Mouse (Mus musculus) liver, postnatal 0 days (tissue): ENCODE measurements at regions not wholly inside any gene's neighbourhood (a gene's known extent, or its start where the extent isn't known, plus 50 kb on each side); places are given as distances from the start of the nearest gene placed in this dataset.
A peak's percentile ranks its signal among the peaks of the same experiment; 100 is the strongest.
"Not testable (repeated sequence)": the region's sequence is repeated elsewhere in the genome, so short reads cannot be mapped to it uniquely, and the experiment has no call there.

ENCODE experiments used
- ATAC-seq: fragments of 200-750 bp; cut with Nextera tagmentation; 2 replicates; pipeline ENCODE4 v1.8.0; 2017; ENCODE audit warnings: mild to moderate bottlenecking, moderate library complexity
- DNase-seq: peaks from one replicate; pipeline ENCODE4 v3.0.0-alpha.2; 2016
- H3K27ac ChIP-seq: fragments of 300-500 bp; sonication (generic); 2 replicates; pipeline ENCODE4 v1.5.1; 2014; ENCODE audit warnings: antibody characterized with exemption, moderate library complexity, mild to moderate bottlenecking, low read depth
- H3K27me3 ChIP-seq: fragments of 300-500 bp; sonication (generic); 2 replicates; pipeline ENCODE4 v1.6.1; 2014; ENCODE audit warnings: low read length, control low read depth, mixed read lengths; ENCODE audit not compliant: insufficient read depth
- H3K36me3 ChIP-seq: fragments of 300-500 bp; sonication (generic); replicated peaks from 2 replicates; pipeline ENCODE4 v1.6.1; 2014; ENCODE audit warnings: mild to moderate bottlenecking, control low read depth, low read length, moderate library complexity, mixed read lengths; ENCODE audit not compliant: insufficient read depth
- H3K4me1 ChIP-seq: fragments of 300-500 bp; sonication (generic); 2 replicates; pipeline ENCODE4 v1.6.1; 2014; ENCODE audit warnings: antibody characterized with exemption, mild to moderate bottlenecking, control low read depth; ENCODE audit not compliant: insufficient read depth
- H3K4me2 ChIP-seq: fragments of 300-500 bp; sonication (generic); 2 replicates; pipeline ENCODE4 v1.6.1; 2014; ENCODE audit warnings: low read depth, mild to moderate bottlenecking, low read length, moderate library complexity, mixed read lengths
- H3K4me3 ChIP-seq: fragments of 300-500 bp; sonication (generic); 2 replicates; pipeline ENCODE4 v1.5.1; 2014; ENCODE audit warnings: low read depth, low read length
- H3K9ac ChIP-seq: fragments of 300-500 bp; sonication (generic); replicated peaks from 2 replicates; pipeline ENCODE4 v1.6.1; 2014; ENCODE audit warnings: mild to moderate bottlenecking, moderate library complexity
- H3K9me3 ChIP-seq: fragments of 300-500 bp; sonication (generic); 2 replicates; pipeline ENCODE4 v1.6.1; 2016; ENCODE audit warnings: mild to moderate bottlenecking, control low read depth, low read length, mixed read lengths
- CTCF ChIP-seq: sonication (generic); IDR thresholded peaks from 2 replicates; pipeline ENCODE4 v1.5.1; 2016; ENCODE audit warnings: antibody characterized with exemption, low read depth
- EP300 ChIP-seq: IDR thresholded peaks from 2 replicates; pipeline ENCODE4 v1.6.1; 2016; ENCODE audit warnings: antibody characterized with exemption, low read depth, mild to moderate bottlenecking
- WGBS: fragments of 180-500 bp; shearing (Covaris S2); extraction: QIAGEN DNeasy Blood & Tissue Kit; methylation state at CpG from one replicate; pipeline ENCODE4 v1.1.7; 2014; ENCODE audit not compliant: insufficient replicate concordance; 5-methylcytosine and 5-hydroxymethylcytosine counted together

DNA sequence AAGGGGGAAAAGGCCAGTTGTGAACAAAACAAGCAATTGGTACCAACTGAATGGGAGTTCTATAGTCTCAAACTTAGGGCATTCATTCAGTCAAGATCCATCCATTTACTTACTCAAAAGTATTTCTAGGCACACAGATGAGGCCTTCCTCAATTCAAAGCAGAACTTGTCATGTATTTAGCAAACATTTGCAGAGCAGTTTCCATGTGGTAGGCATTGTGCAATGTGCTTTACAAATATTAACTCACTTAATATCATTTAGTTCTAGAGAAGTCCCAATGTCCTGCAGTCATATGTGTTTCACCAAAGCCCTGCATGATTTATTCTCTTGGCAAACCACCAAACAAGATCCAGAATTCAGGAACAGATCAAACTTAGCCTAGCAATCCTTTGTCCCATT is 148.8 kb upstream of the Rps6ka3 start:
- Histone ChIP-seq H3K36me3 (no peaks in the 10 kb centered on the region), H3K9ac (no peak overlapping the region), H3K27me3 (no peaks in the 10 kb centered on the region), H3K4me2 (no peak overlapping the region), H3K4me1 (0 out of 2 replicates have a peak, but pooled peaks cover 3% of the 10 kb centered on the region), H3K4me3 (no peak overlapping the region), H3K9me3 (no peaks in the 10 kb centered on the region), H3K27ac (no peak overlapping the region)
- no peak for ATAC-seq
- DNase-seq, result no peak
- TF ChIP-seq CTCF (no peak), EP300 (no peak)

DNA sequence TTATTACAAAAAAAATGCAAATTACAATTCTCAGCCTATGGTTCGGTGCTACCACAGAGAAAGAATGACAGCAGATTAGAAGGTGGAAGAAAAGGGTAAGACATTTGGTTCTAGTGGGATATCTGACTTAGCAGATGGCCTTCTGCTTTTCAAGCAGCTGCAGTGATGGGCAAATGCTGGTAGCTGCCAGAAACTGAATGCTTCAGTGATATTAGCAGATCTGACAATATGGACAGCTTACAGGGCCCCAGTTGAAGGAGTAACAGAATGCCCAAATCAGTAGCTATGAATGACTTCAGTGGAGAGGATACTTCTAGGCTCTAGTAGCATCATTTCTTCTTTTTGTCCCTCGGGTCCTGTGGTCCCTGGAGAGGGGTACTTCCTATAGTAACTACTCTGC is 143.9 kb upstream of the Rps6ka3 start:
- 62% methylated on average over 2 of the region's 2 CpGs for WGBS

DNA sequence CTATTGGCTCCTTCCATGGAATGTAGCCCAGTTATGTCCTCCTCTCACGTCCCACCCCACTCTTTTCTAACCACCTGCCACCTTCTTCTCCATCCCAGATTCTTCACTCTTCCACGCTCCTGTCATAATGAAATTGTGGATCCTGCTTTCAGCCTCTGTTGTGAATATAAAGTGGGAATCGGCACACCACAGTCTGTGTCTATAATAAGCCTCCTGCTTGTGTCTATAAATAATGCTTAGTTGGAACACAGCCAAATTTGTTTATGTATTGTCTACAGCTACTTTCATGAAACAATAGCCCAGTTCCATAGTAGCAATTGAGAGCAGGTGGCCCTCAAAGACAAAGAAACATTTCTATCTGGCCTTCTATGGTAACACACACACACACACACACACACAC is 137.5 kb upstream of the Rps6ka3 start:
- ATAC-seq (no peak), DNase-seq (no peak)
- Histone ChIP-seq H3K9me3 (no peaks in the 10 kb centered on the region), H3K27ac (no peak overlapping the region), H3K4me1 (no peaks in the 10 kb centered on the region), H3K4me3 (no peak overlapping the region), H3K9ac (no peak overlapping the region), H3K36me3 (no peaks in the 10 kb centered on the region), H3K27me3 (no peaks in the 10 kb centered on the region), H3K4me2 (no peak overlapping the region)
- no peak for TF ChIP-seq CTCF
- TF ChIP-seq EP300, result no peak
- WGBS, result 75% methylated on average over 3 of the region's 3 CpGs

More for the DNA sequence above, 143.9 kb upstream of the Rps6ka3 start:
- no peak overlapping the region for H3K4me3 ChIP-seq
- TF ChIP-seq EP300 (no peak), CTCF (no peak)
- H3K9ac ChIP-seq, result no peak overlapping the region
- no peak overlapping the region for H3K4me2 ChIP-seq
- DNase-seq (no peak), ATAC-seq (no peak)
- H3K9me3 ChIP-seq, result no peaks in the 10 kb centered on the region
- H3K4me1 ChIP-seq, result no peaks in the 10 kb centered on the region
- no peaks in the 10 kb centered on the region for H3K27me3 ChIP-seq
- no peaks in the 10 kb centered on the region for H3K36me3 ChIP-seq
- no peak overlapping the region for H3K27ac ChIP-seq

DNA sequence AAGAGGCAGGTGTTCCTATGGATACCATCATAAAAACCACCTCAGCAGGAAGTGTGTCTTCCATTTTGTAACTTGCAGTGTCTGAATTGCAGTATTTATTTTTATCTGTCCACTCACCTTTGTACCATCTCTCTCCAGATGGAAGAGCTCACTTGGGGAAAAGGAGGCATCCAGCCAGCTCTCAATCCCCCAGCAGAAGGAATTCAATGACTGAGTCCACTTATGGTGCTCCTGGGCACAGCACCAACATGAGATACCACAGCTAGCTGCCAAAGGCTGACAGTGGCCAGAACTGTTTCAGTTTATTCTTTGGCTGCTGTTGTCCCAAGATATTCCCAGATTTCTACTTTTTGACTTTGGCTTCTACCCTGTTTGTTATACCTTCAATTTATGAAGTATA is 136.6 kb upstream of the Rps6ka3 start:
- Histone ChIP-seq H3K9ac (no peak overlapping the region), H3K27ac (no peak overlapping the region), H3K27me3 (no peaks in the 10 kb centered on the region), H3K9me3 (no peaks in the 10 kb centered on the region), H3K4me3 (no peak overlapping the region), H3K4me2 (no peak overlapping the region), H3K4me1 (no peaks in the 10 kb centered on the region), H3K36me3 (no peaks in the 10 kb centered on the region)
- DNase-seq, result no peak
- TF ChIP-seq CTCF, result no peak
- no peak for TF ChIP-seq EP300
- ATAC-seq, result no peak

DNA sequence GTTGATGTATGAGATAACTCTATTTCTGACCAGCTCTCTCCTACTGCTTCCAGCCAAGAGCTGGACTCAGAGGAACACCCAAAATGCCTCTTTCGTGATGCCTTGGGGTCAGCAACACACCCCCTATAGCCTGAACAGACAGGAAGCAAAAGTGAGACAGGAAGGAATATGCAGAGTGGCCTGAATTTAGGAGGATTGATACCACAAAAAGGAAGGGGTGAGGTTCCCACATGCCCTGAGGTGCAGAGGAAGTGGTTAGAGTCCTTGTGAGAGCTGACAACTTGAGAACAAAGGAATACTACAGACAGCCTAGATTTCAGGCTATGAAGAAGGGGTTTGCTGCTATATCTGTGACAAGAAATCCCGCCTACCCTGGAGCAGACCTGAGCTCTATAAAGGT is 129.6 kb upstream of the Rps6ka3 start:
- no peak for DNase-seq
- H3K27ac ChIP-seq, result no peak overlapping the region
- H3K36me3 ChIP-seq, result no peaks in the 10 kb centered on the region
- no peak overlapping the region for H3K4me3 ChIP-seq
- H3K4me2 ChIP-seq, result no peak overlapping the region
- no peaks in the 10 kb centered on the region for H3K9me3 ChIP-seq
- no peak overlapping the region for H3K9ac ChIP-seq
- H3K27me3 ChIP-seq, result no peaks in the 10 kb centered on the region
- ATAC-seq, result no peak
- no peaks in the 10 kb centered on the region for H3K4me1 ChIP-seq
- TF ChIP-seq EP300, result no peak
- TF ChIP-seq CTCF, result no peak
- WGBS, result 39% methylated on average over 2 of the region's 2 CpGs

DNA sequence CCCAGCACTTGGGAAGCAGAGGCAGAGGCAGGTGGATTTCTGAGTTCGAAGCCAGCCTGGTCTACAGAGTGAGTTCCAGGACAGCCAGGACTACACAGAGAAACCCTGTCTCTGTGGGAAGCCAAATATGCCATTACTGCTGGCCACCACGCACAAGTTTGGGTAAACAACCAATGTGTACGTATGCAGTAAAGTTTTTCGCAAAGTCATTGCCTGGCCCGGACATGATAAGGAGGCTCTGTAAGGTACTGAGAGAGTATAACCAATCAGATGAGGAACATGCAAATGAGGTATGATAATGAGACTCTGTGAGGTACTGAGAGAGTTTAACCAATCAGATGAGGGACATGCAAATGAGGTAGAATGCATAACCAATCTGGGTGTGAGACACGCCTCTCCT is 99.5 kb upstream of the Rps6ka3 start:
- not testable (repeated sequence) for H3K36me3 ChIP-seq, H3K9ac ChIP-seq, H3K4me2 ChIP-seq, DNase-seq, H3K4me1 ChIP-seq, H3K27me3 ChIP-seq, H3K9me3 ChIP-seq, H3K27ac ChIP-seq, H3K4me3 ChIP-seq
- ATAC-seq, result peak; percentile 57
- WGBS, result 78% methylated on average over 6 of the region's 6 CpGs

DNA sequence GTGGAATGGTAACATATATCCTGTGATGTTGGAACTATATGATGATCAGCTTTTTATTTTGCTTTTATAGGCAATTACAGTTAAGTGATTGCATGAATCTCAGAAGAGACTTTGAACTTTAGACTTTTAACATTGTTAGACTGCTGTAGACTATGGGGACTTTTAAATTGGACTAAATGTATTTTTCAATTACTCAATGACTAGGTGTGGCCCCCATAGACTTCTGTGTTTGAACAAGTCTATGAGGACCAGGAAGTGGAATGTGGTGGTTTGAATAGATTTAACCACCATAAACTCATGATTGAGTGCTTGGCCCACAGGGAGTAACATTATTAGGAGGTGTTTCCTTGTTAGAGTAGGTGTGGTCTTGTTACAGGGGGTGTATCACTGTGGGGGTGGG is 93.9 kb upstream of the Rps6ka3 start:
- Histone ChIP-seq H3K4me2 (no peak overlapping the region), H3K4me1 (no peaks in the 10 kb centered on the region), H3K27ac (no peak overlapping the region), H3K9me3 (no peaks in the 10 kb centered on the region), H3K9ac (no peak overlapping the region), H3K36me3 (no peaks in the 10 kb centered on the region), H3K4me3 (no peak overlapping the region), H3K27me3 (no peaks in the 10 kb centered on the region)
- ATAC-seq (no peak), DNase-seq (no peak)
- TF ChIP-seq EP300 (no peak), CTCF (no peak)
